Mouse (Mus musculus) forebrain, embryonic 11.5 days (tissue): ENCODE results near the gene Mid2. TPM values are rescaled to one million over a fixed set of nuclear protein-coding genes. Genes with fewer than 3 reads are reported as not detected.

ENCODE experiments used
- ATAC-seq: fragments of 200-750 bp; cut with Nextera tagmentation; replicated peaks from 2 replicates; pipeline ENCODE4 v1.8.0; 2017; ENCODE audit warnings: moderate TSS enrichment; ENCODE audit not compliant: low FRiP score
- DNase-seq: peaks from one replicate; pipeline ENCODE4 v3.0.0-alpha.2; 2017; ENCODE audit warnings: low spot score
- H3K27ac ChIP-seq: fragments of 300-500 bp; sonication (generic); 2 replicates; pipeline ENCODE4 v1.5.1; 2014; ENCODE audit warnings: low read depth, low read length
- H3K27me3 ChIP-seq: fragments of 300-500 bp; sonication (generic); 2 replicates; pipeline ENCODE4 v1.6.1; 2014; ENCODE audit warnings: mild to moderate bottlenecking, low read length, mixed read lengths; ENCODE audit not compliant: control insufficient read depth, insufficient read depth
- H3K36me3 ChIP-seq: fragments of 300-500 bp; sonication (generic); 2 replicates; pipeline ENCODE4 v1.6.1; 2014; ENCODE audit warnings: mild to moderate bottlenecking, low read length, moderate library complexity, mixed read lengths; ENCODE audit not compliant: control insufficient read depth, insufficient read depth
- H3K4me1 ChIP-seq: fragments of 300-500 bp; sonication (generic); replicated peaks from 2 replicates; pipeline ENCODE4 v1.6.1; 2014; ENCODE audit warnings: low read length, mixed read lengths; ENCODE audit not compliant: control insufficient read depth, insufficient read depth
- H3K4me2 ChIP-seq: fragments of 300-500 bp; sonication (generic); 2 replicates; pipeline ENCODE4 v1.6.1; 2014; ENCODE audit warnings: low read depth, mild to moderate bottlenecking, low read length, moderate library complexity, mixed read lengths; ENCODE audit not compliant: severe bottlenecking
- H3K4me3 ChIP-seq: fragments of 300-500 bp; sonication (generic); 2 replicates; pipeline ENCODE4 v1.5.1; 2014; ENCODE audit warnings: low read depth, low read length
- H3K9ac ChIP-seq: fragments of 300-500 bp; sonication (generic); 2 replicates; pipeline ENCODE4 v1.6.1; 2014; ENCODE audit warnings: low read length
- H3K9me3 ChIP-seq: fragments of 300-500 bp; sonication (generic); 2 replicates; pipeline ENCODE4 v1.6.1; 2016; ENCODE audit warnings: low read length, mixed read lengths; ENCODE audit not compliant: control insufficient read depth
- WGBS: fragments of 180-500 bp; shearing (Covaris S2); extraction: QIAGEN DNeasy Blood & Tissue Kit; methylation state at CpG from one replicate; pipeline ENCODE4 v1.1.7; 2014; 5-methylcytosine and 5-hydroxymethylcytosine counted together
- polyA plus RNA-seq: library from polyadenylated mRNA; unstranded; fragments of >200 nt; fragmentation: Nextera tagmentation; extraction: Ambion mirVana; gene quantifications from 2 replicates; pipeline ENCODE4 v1.2.1, GENCODE M21; 2014

Mid2 gene
- polyA plus RNA-seq, 1 experiment from 2014 or later, result 2.0 TPM

DNA sequence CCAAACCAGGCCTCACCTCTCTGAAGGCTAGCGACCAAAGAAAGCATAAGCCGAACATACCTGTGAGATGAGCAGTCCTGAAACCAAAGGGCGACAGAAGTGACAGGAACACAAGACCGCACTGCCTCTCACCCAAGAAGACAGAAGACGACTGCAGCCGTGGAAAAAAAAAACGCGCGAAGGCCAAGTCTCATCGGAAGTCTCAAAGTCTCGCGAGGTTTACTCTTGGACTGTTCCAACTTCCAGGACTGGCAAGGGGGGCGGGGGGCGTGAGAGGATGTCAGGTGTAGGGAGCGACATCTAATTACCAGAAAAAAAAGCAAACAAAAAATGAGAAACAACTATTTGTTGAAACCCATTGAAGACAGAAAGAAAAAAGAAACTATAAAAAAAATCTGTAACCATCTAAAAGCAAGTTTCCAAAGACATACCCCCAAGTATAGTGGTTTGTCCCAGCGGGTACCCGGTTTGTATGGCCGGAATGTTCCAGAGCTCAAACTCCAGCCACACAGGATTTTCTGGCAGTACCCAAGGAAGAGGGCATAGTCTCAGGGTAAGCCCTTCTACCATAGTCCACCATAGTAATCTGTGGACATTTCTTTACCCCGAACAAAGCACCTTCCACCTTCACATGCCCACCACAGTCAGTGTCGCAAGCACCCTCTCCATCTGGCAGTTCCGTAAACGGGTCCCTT lies 149.1 kb downstream of the Mid2 start, which contains the start of gene Tex13b:
Gene Tex13b (minus strand): TSS at position 122 of the 695 bp plus-strand sequence.
- Histone ChIP-seq H3K4me3 (no peak within 1 kb of the TSS), H3K27me3 (no peaks in the 10 kb centered on the region), H3K4me1 (no peaks in the 10 kb centered on the region), H3K9me3 (no peaks in the 10 kb centered on the region), H3K36me3 (no peaks in the 10 kb centered on the region), H3K9ac (no peak within 1 kb of the TSS), H3K27ac (no peak within 1 kb of the TSS), H3K4me2 (no peak within 1 kb of the TSS)
- DNase-seq (no peak), ATAC-seq (no peak)
- WGBS, result 95% methylated on average over 22 of the region's 22 CpGs

Other genes starting within 250 kb of the Mid2 start
- 81.5 and 89.5 TPM in 2 replicates for gene Prps1, start 208.0 kb upstream of the Mid2 start, polyA plus RNA-seq
- gene Tsc22d3, start 63.9 kb upstream of the Mid2 start, polyA plus RNA-seq, result 101 and 105 TPM in 2 replicates
- not detected in 2 replicates for gene Tex13b, start 148.8 kb downstream of the Mid2 start, polyA plus RNA-seq
- gene Vsig1, start 243.0 kb downstream of the Mid2 start, polyA plus RNA-seq, result not detected in 2 replicates